Mouse (Mus musculus): Measurements from ENCODE around the gene Mtg1.
"Not testable (repeated sequence)": the region's sequence is repeated elsewhere in the genome, so short reads cannot be mapped to it uniquely, and the experiment has no call there.

The Mtg1 gene

DNA sequence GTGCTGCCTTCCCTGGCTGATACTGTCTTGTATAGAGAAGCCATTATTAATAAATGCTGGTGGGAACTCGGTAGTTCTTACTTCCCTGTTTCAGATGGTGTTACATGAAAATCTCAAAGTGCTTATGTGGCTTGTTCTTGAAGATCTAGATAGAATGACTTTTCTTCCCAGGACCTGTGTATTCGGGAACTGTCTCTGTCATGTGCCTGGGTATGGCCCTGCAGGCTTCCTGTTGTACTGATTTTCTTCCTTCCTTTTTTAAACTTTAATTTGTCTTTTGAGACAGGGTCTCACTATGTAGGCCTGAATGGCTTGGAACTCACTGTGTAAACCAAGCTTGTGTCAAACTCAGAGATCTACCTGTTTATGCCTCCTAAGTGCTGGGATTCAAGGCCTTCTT is 9.5 kb upstream of the Mtg1 start:
- peak; percentile 93 for DNase-seq

DNA sequence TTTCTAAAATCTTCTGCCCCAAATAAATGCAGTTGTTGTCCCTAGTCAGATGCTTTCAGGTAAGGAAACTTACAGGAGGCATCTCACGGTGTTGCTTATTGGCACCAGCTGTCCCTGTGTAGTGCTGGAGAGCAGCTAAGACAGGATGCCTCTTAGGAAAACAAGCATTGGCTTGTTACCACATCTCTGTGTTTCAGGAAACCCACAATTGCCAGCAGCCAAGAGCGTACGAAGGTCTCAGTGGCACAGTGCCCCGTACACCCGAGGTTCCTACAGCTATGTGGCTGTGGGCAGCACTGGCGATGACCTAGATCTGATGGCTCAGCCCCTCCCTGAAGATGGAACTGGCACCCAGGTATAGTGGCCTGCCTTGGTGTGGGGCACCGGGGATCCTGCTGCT is 5.2 kb upstream of the Mtg1 start:
- not testable (repeated sequence) for DNase-seq

DNA sequence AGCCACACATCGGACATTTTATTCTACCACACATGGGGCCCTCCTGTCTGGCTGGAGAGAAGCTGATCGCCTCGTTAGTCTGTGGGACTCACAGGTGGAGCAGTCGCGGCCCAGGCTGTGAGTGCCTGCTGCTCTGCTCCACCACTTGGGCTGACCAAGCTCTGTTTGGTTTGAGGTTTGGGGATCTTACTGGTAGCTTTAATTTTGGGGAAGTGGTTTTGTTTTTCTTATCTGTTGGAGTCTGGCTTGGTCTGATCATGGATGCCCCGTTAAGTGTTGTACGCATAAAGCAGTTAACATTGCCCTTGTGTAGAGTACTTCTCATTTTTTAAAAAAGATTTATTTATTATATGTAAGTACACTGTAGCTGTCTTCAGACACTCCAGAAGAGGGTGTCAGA is 3.3 kb upstream of the Mtg1 start:
- not testable (repeated sequence) for DNase-seq

DNA sequence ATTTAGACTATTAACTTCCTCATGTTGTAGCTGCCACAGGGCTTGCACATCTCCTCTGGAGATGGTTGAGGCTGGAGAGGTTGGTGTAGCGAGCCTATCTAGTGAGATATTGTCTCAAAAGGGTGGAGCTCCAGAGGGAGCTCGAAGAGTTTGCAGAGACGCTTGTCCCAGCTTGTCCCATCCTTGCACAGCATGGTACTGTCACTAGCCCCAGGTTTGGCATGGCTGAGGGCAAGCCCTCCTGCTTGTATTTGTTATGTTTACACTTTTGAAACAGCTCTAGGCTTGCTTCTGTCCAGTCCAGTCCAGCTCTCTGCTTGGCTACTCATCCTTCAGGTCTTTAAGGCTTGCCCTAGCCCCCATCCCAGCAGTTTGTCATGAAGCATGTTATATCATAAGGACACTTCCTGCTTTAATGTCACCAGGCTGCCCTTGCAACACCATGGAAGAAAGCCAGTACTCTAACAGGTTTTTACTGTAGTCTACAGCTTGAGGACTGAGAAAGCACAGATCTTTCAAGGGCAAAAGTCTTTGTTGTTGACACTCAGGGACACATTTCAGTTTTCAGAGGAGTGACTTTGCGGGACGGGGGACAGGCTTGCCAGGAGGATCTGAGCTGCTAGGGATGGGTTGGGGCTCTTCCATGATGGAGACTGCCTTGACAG is 2.1 kb upstream of the Mtg1 start:
- DNase-seq, result no peak

DNA sequence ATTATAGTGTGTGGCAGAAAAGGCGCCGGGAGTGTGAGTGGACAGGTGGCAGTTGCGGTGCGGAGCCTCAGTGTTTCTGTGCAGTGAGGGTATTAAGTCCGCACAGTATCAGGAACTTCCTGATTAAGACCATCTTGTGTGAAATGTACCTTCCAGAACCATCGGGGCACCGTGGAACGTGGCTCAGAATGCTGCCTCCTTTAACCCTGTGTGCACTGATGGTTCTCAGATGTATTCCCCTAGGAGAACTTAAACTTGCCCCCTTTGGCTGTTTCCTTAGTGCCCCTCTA is 602 bp downstream of the Mtg1 start:
- no peak for DNase-seq

DNA sequence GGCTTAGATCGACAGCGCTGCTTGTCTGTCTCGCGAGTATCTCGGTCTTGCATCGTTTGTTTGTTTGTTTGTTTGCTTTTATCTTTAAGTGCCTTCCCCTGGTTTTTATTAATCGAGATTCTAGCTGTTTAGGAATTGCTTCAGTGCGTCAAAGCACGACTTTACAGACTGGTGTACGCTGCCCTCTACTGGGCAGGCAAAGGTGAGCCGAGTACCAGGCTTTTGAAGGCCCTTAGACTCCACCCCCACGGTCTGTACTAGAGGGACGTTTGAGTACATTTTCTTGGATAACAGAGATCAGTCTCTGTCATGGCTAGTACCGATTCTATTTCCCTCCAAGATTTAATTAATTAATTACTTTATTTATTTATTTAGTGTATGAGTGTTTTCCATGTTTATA is 4.0 kb downstream of the Mtg1 start:
- DNase-seq, result peak; percentile 94

DNA sequence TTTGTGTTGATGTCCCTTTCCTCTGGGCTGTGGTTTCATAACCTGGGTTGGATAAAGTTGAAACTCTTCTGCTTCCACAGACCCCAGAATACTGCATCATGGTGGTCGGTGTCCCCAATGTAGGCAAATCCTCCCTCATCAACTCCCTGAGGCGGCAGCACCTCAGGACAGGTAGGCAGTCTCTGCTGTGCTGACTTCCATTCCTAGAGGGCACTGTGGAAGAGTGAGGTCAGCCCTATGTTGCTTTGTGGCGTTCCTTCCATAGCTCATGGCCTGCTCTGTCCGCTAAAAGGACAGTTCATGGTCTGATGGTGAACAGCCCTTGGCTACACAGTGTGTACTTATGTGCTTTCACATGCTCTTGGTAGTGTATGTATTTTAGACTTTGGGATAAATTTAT is 7.2 kb downstream of the Mtg1 start:
- DNase-seq, result peak; percentile 65

DNA sequence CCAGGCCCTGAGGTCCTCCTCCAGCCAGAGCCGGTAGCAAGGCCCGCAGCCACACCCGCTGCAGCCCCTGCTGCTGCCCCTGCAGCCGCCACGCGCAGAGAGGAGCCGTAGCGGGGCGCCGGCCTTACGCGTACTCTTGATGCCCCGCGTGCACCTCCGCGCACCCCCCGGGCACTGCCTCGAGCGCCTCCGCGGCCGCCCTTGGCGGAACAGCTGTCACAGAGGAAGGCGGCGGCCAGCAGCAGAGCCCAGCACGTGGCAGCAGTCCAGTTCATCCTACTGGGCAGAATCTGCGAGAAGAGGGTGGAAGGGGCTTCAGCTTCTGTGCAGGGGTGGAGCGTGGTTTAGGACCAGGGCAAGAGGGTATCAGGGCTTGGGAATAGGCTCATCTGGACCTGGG is 16.0 kb downstream of the Mtg1 start:
- peak; percentile 87 for DNase-seq

DNA sequence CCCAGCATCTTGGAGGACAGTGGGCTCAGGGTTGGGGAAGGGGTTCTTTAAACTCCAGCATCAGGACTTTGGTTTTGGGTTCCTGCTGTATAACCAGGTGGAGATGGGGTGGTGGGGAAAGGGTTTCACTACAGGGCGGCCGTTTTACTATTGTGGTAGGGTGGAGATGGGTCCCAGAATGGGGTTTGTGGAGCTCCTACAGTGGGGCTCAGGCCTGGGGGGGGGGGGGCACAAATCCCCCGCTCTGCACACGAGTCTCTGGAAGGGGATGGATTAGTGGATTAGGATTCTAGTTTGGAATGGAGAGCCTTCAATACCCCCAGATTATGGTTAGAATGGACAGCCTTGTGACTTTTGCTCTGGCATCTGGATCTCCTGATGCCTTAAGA is 16.5 kb downstream of the Mtg1 start:
- DNase-seq, result no peak

DNA sequence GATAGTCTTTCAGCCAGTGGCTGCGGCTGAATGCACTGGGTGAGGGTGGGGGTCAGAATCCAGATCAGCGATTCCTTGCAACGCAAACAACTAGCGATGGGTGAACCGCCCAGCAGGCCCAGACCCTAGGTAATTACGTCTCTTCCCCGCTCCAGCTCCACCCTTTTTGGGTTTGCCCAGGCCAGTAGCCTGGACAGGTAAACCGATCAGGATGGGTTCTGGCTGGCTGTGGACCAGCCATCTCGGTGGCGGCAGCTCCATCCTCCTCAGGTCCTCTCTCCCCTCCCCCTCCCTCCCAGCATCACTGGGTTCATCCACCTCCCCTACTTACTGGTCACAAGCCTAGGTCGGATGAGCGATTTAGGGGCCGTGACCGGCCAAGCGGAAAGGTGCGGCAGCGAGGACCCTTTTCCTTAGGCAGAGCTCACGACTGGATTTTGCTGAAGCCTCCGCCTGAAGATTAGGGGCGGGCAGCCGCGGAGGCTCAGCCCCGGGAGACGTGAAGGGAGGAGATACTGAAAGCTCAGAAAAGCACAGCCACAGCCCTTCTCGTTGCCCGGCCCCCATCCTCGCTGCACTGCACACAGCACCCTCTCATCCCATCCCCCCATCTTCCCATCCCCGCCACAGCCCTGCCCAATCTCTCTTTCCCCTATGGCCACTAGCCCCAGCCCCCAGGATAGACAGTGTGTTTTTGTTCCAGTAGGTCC is 17.0 kb downstream of the Mtg1 start, which contains the start of gene Sprn:
Gene Sprn (minus strand): TSS at position 660 of the 710 bp plus-strand sequence.
- peak; percentile 85 for DNase-seq

DNA sequence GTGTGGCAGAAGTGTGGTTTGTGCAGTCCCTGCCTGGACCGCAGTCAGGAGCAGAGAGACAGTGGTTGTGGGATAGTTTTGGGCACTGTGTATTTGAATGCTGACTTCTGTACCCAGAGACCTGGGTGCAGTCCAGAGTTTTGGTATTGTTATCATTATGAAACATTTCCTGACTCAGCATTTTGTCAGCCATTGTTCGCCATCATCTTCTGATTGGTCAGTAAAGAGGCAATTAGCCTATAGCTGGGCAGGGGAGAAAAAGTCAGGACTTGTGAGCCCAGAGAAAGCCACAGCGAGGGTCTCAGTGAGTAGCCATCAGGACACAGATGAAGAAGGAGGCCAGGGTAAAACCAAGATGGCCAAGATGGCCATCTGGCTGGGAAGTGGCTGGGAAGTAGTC is 23.0 kb downstream of the Mtg1 start:
- peak; percentile 64 for DNase-seq

DNA sequence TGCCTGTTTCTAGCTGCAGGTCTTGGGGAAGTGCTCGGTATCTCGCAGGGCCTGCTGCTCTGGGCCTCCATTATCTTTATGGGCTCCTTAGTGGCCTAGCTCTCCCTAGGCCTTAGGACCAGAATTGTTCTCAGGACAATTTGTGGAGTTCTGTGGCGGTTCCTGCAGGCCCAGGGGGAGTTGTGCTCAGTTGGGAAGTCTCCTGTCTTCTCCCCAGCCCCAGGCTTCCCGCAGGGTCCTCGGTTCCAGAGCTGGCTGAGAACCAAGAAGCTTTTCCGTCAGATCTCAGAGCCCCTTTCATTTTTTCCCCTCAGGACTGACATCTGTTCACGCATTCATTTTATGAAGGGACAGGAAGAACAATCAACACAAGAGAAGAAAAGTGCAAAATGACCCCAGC is 27.3 kb downstream of the Mtg1 start, which contains the start of gene Olfr522:
Gene Olfr522 (minus strand): TSS at position 101 of the 400 bp plus-strand sequence.
- peak; percentile 53 for DNase-seq

DNA sequence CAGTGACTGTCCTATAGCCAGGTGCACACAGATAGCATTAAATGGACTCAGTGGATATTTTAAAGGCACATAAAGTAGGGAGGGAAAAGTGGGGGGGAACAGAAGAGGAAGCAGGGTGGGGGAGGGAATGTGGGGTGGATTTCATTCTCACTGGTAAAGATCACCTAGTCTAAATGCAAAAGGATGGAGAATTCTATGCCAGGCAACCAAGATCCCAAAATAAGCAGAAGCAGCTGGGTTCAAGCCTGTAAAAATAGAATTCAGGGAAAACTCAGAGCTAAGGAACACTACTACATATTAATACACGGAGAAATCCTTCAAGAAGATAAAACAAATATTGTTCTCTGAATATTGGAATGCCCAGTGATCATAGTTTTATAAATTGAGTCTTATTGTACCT is 30.6 kb downstream of the Mtg1 start:
- no peak for DNase-seq

DNA sequence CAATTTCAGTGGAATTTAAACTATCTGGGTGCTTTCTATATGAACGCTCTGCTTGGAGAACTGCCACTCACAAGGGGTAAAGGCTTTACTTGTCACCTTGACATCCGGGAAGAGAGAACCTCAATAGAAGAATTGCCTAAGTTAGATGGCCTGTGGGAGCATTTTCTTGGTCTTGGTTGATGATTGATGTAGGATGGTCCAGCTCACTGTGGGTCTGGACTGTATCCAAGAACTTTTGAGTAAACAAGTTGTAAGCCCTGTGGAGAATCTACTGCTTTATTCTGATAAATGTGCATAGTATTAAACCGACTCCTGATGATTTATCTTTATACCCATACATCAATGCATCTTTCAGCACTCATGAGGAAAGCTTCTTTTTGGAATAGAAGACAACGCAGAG is 32.0 kb downstream of the Mtg1 start:
- no peak for DNase-seq

DNA sequence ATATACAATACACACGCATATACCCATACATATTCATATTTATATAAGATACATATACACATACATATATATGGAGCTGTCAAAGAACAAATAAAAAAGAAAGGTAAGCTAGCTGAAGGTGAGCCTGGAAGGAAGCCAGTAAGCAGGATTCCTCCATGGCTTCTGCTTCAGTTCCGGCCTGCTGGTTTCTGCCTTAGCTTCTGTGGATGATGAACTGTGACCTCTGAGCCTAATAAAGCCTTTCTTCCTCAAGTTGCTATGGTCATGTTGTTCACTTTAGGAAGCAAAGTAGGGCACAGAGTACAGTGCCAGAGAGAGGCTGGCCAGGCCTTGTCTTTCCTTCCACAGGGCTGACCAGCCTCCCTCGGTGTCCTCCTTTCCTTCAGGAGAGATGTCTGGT is 33.5 kb downstream of the Mtg1 start:
- peak; percentile 57 for DNase-seq

DNA sequence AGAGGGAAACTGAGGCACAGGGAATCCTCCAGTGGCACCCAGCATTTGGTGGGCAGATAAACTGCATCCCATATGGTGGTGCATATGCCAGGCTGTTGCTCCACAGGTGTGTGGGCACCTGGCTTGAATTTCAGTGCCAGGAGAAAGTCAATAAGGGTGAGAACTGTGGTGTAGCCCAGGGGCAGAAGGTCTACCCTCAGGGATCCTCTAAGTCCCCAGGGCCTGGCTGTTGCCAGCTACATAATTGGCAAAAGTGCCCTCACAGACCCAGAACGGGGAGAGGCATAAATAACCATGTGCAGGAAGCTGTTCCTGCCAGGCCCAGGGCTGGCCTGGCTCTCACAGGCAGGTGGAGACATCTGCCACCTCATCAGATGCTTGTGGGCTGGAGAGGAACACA is 35.6 kb downstream of the Mtg1 start, which contains the start of gene Olfr523:
Gene Olfr523 (plus strand): TSS at position 282 of the 400 bp plus-strand sequence.
- peak; percentile 86 for DNase-seq

DNA sequence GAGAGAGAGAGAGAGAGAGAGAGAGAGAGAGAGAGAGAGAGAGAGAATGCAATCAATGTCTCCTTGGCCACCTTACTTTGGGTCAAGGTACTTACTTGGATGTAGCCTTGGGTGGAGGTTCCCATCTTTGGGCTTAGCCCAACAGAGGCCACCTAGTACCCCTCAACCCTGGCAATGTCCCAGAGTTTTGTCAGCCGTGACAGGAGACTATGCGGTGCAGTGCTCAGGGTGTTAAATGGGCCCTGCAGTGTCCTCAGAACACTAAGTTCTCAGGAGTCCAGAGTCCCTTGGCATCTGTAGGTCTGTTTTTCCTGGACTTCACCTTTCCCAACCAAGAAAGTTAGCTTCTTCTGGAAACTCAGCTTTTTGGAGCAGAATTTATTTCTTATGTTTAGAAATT is 41.8 kb downstream of the Mtg1 start:
- peak; percentile 77 for DNase-seq

DNA sequence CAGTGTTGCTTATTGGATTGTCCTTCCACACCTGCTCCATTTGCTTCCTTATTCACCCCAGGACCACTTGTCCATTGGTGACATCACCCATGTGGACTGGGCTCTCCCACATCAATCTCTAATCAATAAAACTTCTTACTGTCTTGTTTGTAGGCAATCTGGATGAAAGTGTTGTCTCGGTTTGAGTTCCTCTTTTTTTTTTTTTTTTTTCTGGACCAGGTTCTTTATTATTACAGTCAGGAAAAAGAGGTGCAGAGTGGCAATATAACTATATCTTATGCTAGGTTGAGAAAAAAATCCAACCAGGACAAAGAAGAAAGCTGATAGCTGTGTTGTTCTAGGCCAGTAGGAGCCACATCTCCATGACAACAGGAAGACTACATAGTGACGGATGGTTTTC is 43.3 kb downstream of the Mtg1 start:
- DNase-seq, result no peak

DNA sequence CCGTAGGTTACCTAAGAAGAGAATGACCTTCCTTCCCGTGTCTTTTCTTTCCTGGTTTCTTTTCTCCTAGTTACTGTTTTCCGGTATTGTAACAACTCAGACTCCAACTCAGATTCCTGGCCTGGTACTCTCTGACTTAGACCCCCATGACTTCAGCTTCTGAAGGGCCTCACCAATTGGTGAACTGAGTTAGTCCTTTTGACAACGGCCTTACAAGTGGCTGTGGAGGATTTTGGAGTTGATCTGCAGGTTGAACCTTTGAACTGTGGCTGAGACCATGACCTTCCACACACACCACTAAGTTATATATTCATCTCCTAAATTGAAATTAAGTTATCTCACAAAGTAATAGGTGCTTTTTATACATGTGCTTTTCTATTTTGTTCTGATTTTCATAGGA is 46.8 kb downstream of the Mtg1 start:
- DNase-seq, result no peak

DNA sequence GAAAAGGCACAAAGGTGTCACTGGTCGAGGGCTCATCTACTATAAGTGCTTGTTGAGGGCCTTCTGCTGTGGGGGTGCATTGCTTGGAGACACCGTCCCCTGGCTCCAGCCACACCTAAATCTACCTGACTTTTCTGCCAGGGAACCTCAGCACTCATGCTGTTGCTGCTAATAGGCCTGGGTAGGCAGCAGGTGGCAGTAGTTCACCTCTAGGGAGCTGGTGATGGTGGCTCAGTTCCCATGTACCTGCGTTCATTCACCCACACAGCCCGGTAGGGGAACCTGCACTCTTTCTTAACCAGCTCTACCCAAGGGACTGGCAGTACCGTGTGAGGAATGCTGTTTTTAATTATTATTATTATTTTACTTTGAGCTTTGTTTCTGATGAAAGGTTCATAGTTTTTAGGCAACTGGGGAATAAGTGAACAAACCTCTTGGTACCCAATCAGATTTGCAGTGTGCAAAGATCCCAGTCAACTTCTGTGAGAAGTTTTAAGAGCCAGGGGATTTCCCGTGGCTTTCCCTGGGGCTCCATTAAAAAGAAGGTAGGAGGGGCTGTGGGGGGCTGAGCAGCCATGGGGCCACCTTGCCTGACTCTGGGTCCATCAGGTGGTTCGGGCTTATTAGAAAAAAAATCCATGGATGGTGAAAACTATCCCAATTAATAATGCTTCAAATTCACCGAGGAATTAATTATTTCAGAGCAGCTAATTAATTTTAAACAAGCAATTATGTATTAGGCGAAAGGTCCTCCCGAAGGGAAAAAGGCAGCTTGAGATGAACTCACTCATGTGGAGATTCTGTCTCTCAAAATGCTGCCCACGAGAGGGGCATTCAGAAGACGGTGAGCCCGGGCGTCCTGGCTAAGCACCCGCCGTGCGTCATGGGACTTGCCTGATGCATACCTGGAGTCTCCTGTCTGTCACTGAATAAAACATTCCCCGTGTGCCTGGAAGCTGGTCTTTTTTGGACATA is 49.6 kb downstream of the Mtg1 start:
- peak; percentile 88 for DNase-seq

DNA sequence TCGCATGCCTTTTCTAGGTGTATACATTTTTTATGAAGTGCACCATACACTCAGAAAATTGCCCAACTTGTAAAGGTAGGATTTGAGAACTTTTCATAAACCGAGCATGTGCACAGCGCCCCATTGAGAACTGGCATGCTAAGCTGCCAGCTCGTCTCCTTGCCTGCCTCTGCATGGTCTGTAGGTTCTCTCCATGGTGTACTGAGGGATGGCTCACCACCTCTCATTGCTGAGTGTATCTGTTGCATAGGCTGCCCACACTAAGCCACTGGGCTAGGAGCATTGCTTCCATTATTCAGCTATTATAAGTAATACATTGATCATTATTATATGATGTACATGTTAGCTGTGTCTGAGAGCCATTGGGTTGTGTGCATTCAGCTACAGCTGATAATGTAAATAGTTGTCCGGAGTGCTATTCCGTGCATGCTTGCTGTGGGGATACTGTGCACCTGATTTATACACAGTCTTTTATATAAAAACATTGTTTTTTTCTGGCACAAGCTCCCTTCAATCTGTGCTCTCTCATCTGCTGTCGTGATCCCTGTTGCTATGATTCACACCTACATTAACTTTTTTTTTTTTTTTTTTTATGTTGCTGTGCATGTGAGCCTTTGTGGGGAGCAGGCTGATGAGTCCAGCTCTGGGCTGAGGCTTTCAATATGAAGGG is 50.5 kb downstream of the Mtg1 start:
- peak; percentile 82 for DNase-seq

DNA sequence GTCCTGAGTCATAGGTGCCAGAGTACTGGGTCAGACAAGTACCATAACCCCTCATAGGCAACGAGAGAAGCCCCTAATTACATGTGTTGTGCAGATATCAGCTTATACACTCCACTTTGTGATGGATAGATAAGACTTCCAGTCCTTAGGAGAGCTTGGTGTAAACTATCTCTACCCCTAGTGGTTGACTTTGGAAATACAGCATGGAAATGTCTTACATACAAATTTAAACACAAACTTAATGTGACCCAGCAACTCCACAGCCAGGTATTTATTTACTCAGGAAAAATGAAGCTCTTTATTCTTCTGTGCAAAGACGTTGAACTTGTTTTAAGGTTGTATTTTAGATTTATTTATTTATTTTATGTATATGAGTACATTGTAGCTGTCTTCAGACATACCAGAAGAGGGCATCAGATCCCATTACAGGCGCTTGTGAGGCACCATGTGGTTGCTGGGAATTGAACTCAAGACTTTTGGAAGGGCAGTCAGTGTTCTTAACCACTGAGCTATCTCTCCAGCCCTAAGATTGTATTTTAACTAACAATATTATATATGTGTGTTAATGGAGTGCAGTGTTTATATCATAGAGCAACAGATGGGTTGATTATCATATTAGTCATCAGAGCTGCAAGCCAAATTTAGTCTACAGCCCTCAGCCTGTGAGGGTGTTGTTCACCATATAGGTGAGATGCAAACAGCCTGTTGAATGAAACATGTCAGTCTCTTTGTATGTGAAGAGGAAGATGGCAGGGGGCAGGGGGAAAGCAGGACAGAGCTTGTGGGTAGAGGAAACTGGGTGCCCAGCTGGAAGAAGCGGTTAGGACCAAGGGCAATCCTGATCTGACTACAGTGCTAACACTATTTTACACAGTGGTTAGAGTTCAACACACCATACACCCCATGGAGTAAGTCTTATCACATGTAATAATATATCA is 51.3 kb downstream of the Mtg1 start:
- DNase-seq, result peak; percentile 73

Data from heart, adult 11 months (tissue).